Mouse (Mus musculus): ENCODE data around the gene Zfyve28. TPM values are rescaled to one million over a fixed set of nuclear protein-coding genes. Genes with fewer than 3 reads are reported as not detected.

The Zfyve28 gene
- polyA plus RNA-seq, 1 experiment from 2014 or later, result 0.62 TPM

DNA sequence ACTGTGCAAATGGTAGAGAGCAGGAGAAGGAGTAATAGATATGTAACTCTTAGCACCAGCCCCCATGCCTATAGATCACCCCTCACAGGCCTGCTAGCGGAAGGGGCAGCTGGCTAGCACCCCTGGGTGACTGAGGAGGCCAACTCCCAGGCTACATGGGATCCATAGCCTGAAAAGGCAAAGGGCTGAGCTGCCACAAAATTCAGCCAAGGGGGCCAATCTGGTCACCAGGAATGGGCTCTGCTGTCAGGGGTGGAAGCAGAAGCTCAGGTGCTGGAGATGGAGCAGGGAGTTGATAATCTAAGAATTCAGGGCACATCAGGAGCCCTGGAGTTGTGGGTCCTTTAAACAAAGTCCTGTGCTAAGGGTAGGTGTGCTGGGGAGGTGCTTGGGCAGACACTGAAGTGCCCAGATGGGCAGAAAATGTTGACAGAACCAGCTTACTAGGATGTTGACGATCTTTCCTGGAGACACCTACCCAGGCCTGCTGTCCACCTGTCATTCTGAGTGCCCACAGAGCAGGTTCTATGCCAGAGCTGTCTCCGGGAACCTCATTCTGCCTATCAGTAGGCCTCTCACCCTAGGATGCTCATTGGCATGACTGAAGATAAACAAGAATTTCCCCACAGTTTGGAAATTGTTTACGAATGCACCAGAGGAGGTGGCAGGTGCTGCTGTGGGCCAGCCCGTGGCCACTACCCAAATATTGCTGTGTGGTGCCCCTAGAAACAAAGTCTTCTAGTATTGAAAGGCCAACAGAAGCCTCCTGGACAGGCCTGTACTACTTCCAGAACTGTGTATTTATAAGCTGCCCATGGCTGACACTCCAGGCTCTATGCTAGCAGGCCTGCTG, 113.5 kb downstream of the Zfyve28 start:
- 74% methylated on average over 5 of the region's 5 CpGs for whole genome bisulfite sequencing
- Histone ChIP-seq H3K4me2 (replicated peaks; ENCODE audit: low read depth, low read length) (no peak overlapping the region), H3K27ac (ENCODE audit: low read length) (no peak overlapping the region), H3K27me3 (ENCODE audit: control insufficient read depth, insufficient read depth, low read length) (no peaks in the 10 kb centered on the region), H3K4me1 (ENCODE audit: control insufficient read depth, insufficient read depth, low read length) (0 out of 2 replicates have a peak, but pooled peaks cover 2% of the 10 kb centered on the region), H3K9ac (replicated peaks; ENCODE audit: low read depth, low read length) (no peak overlapping the region), H3K9me3 (ENCODE audit: control insufficient read depth, low read depth, low read length) (no peaks in the 10 kb centered on the region), H3K4me3 (ENCODE audit: low read depth, low read length) (no peak overlapping the region), H3K36me3 (ENCODE audit: control insufficient read depth, insufficient read depth, low read length) (peaks cover 49% of the 10 kb centered on the region)
- ATAC-seq (ENCODE audit: insufficient number of reproducible peaks, insufficient read depth, low FRiP score, low read depth), result no peak

DNA sequence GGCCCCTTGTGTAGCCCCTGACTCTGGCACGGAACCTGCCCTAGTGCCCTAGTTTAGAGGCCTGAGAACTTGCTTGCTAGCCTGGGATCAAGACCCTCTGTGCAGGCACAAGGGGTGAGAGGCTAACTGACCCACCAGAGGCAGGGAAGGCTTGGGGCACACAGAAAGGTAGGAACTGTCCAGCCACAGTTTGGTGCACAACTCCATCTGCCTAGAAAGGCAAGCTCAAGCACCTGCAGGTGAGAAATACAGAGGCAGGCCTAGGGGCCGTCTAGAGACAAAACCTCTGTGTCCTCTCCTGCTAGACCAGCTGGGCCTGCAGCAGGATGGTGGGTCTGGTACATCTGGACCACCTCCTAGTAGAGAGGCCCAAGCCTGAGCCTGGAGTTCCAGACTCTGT, 114.2 kb downstream of the Zfyve28 start:
- H3K9ac ChIP-seq (replicated peaks; ENCODE audit: low read depth, low read length), result no peak overlapping the region
- no peak overlapping the region for H3K27ac ChIP-seq (ENCODE audit: low read length)
- WGBS, result 81% methylated on average over 2 of the region's 2 CpGs
- H3K4me3 ChIP-seq (ENCODE audit: low read depth, low read length), result no peak overlapping the region
- no peaks in the 10 kb centered on the region for H3K27me3 ChIP-seq (ENCODE audit: control insufficient read depth, insufficient read depth, low read length)
- H3K36me3 ChIP-seq (ENCODE audit: control insufficient read depth, insufficient read depth, low read length), result peaks cover 43% of the 10 kb centered on the region
- ATAC-seq (ENCODE audit: insufficient number of reproducible peaks, insufficient read depth, low FRiP score, low read depth), result no peak
- H3K9me3 ChIP-seq (ENCODE audit: control insufficient read depth, low read depth, low read length), result no peaks in the 10 kb centered on the region
- 0 out of 2 replicates have a peak, but pooled peaks cover 2% of the 10 kb centered on the region for H3K4me1 ChIP-seq (ENCODE audit: control insufficient read depth, insufficient read depth, low read length)
- H3K4me2 ChIP-seq (replicated peaks; ENCODE audit: low read depth, low read length), result no peak overlapping the region

DNA sequence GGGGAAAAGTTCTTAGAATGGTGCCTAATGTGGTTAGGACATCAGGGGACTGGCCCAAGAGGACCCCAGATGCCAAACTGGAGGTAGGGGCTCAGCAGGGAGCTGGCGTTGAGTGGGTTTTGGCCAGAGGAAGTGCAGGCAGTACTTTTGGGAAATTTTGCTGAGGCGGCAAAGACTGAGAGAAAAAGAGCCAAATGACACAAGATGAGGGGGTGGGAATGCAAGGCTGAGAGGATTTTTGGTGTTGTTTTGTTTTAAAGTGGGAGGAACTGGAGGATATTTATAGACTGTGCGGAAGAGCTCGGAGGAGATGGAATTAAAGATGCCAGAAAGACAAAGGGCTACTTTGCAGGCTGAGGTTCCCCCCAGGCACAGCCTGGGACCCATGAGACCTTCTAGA, 117.5 kb downstream of the Zfyve28 start:
- H3K27me3 ChIP-seq (ENCODE audit: control insufficient read depth, insufficient read depth, low read length), result no peaks in the 10 kb centered on the region
- no peak for ATAC-seq (ENCODE audit: insufficient number of reproducible peaks, insufficient read depth, low FRiP score, low read depth)

DNA sequence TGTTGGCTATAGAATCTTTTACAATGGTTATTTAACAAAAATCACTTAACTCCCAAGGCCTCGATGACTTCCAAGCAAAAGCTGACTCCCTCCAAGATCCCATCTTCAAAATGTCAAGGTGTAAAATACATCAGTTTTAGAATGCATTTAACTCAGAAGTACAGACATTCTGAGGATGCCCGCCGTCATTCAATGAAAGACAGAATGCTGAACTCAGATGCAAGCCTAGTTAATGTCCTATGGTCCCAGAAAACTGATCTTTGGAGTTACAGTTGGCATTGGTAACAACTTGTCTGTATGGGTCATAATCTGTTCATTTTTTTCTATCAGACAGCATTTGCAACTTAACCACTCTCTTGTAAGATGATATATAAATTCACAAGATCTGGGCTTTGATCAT, 118.3 kb downstream of the Zfyve28 start:
- Histone ChIP-seq H3K4me1 (ENCODE audit: control insufficient read depth, insufficient read depth, low read length) (0 out of 2 replicates have a peak, but pooled peaks cover 2% of the 10 kb centered on the region), H3K27me3 (ENCODE audit: control insufficient read depth, insufficient read depth, low read length) (no peaks in the 10 kb centered on the region), H3K9me3 (ENCODE audit: control insufficient read depth, low read depth, low read length) (no peaks in the 10 kb centered on the region), H3K4me2 (replicated peaks; ENCODE audit: low read depth, low read length) (peak overlapping the region; percentile 39), H3K27ac (ENCODE audit: low read length) (peak overlapping the region; percentile 80; the same call in 1 of the 2 replicates), H3K36me3 (ENCODE audit: control insufficient read depth, insufficient read depth, low read length) (peaks cover 10% of the 10 kb centered on the region; the same call in 1 of the 2 replicates), H3K9ac (replicated peaks; ENCODE audit: low read depth, low read length) (no peak overlapping the region), H3K4me3 (ENCODE audit: low read depth, low read length) (peak overlapping the region; percentile 71)
- 84% methylated on average over 3 of the region's 3 CpGs for WGBS
- no peak for ATAC-seq (ENCODE audit: insufficient number of reproducible peaks, insufficient read depth, low FRiP score, low read depth)

More for the DNA sequence above, 117.5 kb downstream of the Zfyve28 start:
- H3K9me3 ChIP-seq (ENCODE audit: control insufficient read depth, low read depth, low read length), result no peaks in the 10 kb centered on the region
- H3K4me2 ChIP-seq (replicated peaks; ENCODE audit: low read depth, low read length), result no peak overlapping the region
- 66% methylated on average over 4 of the region's 4 CpGs for WGBS
- peak overlapping the region; percentile 41; the same call in 1 of the 2 replicates for H3K27ac ChIP-seq (ENCODE audit: low read length)
- H3K36me3 ChIP-seq (ENCODE audit: control insufficient read depth, insufficient read depth, low read length), result peaks cover 18% of the 10 kb centered on the region
- H3K4me1 ChIP-seq (ENCODE audit: control insufficient read depth, insufficient read depth, low read length), result 0 out of 2 replicates have a peak, but pooled peaks cover 2% of the 10 kb centered on the region
- H3K4me3 ChIP-seq (ENCODE audit: low read depth, low read length), result no peak overlapping the region
- H3K9ac ChIP-seq (replicated peaks; ENCODE audit: low read depth, low read length), result no peak overlapping the region

DNA sequence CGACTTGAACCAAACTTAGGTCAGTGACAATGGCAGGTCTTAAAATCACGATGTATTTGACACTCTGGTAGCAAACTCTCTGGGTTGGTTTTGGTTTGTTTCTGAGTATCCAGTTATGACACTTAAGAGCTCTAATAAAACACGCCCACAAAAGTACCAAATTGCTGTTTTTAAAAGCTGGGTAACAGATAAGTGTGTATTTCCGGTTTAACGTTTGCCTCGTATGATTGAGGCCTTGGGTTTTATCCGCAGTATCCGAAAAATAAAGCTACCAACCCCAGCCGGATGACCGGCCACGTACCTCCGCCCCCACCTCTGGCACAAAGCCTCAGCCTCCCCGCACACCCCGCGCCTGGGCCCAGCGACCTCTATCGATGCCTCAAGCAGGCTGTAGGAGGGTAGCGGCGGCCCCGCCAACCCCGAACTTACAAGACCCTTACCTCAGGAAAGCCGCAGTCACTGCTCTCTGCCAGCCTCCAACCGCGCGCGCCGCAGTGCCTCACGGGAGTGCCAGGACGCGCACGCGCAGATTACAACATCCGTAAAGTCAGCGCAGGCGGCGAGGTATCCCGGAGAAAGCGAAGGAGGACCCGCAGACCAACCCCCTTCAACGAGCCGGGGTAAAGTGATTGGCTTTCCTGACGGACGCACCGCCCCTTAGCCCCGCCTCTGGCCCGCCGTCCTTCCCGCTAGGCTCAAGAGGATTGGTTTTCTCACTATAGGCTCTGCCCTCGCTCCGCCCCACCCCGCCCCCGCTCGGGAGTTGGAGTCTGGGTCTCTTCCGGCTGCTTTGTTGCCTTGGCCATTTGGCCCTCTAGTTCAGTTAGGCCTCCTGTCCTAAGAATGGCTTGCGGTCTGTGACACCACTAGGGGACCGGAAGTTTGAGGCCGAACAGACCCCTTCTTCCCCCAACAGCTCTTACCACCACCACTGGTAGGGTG, 119.0 kb downstream of the Zfyve28 start, which contains the start of the genes Poln and Haus3:
Gene Poln, minus strand, starts transcription at position 499 of the 942 bp plus-strand sequence.
Gene Haus3, minus strand, starts transcription at position 578 of the 942 bp plus-strand sequence.
- 0 out of 2 replicates have a peak, but pooled peaks cover 2% of the 10 kb centered on the region for H3K4me1 ChIP-seq (ENCODE audit: control insufficient read depth, insufficient read depth, low read length)
- peak; percentile 100 for ATAC-seq (ENCODE audit: insufficient number of reproducible peaks, insufficient read depth, low FRiP score, low read depth)
- H3K4me2 ChIP-seq (replicated peaks; ENCODE audit: low read depth, low read length), result peak within 1 kb of the TSS; percentile 56
- H3K36me3 ChIP-seq (ENCODE audit: control insufficient read depth, insufficient read depth, low read length), result peaks cover 6% of the 10 kb centered on the region; the same call in 1 of the 2 replicates
- H3K27ac ChIP-seq (ENCODE audit: low read length), result peak within 1 kb of the TSS; percentile 80; the same call in 1 of the 2 replicates
- WGBS, result under 1% methylated on average over 57 of the region's 57 CpGs
- peak within 1 kb of the TSS; percentile 71 for H3K4me3 ChIP-seq (ENCODE audit: low read depth, low read length)
- H3K9me3 ChIP-seq (ENCODE audit: control insufficient read depth, low read depth, low read length), result no peaks in the 10 kb centered on the region
- no peaks in the 10 kb centered on the region for H3K27me3 ChIP-seq (ENCODE audit: control insufficient read depth, insufficient read depth, low read length)
- H3K9ac ChIP-seq (replicated peaks; ENCODE audit: low read depth, low read length), result peak within 1 kb of the TSS; percentile 81

DNA sequence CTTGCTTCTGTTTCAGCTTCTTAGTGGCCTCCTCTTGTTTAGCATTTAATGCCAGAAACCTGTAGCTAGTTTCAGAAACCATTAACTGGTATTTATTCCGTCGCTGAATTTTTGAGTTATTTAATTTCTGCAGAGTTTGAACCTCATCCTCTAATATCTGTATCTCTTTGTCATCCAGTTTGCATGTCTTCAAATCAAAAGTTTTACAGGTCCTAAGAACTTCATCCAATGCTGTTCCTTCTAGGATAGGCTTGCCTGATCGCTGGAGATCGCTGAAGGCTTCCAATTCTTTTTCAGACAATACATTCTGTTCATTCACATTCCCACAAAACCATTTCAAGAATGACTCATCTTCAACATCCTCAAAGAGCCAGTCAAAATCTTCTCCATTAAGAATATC, 120.4 kb downstream of the Zfyve28 start:
- Histone ChIP-seq H3K9ac (replicated peaks; ENCODE audit: low read depth, low read length) (no peak overlapping the region), H3K4me2 (replicated peaks; ENCODE audit: low read depth, low read length) (peak overlapping the region; percentile 24; the same call in 1 of the 2 replicates), H3K4me3 (ENCODE audit: low read depth, low read length) (0 out of 2 replicates have a peak overlapping the region, but pooled peaks have one; percentile 3), H3K36me3 (ENCODE audit: control insufficient read depth, insufficient read depth, low read length) (peaks cover 4% of the 10 kb centered on the region; the same call in 1 of the 2 replicates), H3K27ac (ENCODE audit: low read length) (no peak overlapping the region), H3K9me3 (ENCODE audit: control insufficient read depth, low read depth, low read length) (no peaks in the 10 kb centered on the region), H3K4me1 (ENCODE audit: control insufficient read depth, insufficient read depth, low read length) (0 out of 2 replicates have a peak, but pooled peaks cover 2% of the 10 kb centered on the region), H3K27me3 (ENCODE audit: control insufficient read depth, insufficient read depth, low read length) (no peaks in the 10 kb centered on the region)
- WGBS, result 77% methylated on average over 4 of the region's 4 CpGs
- no peak for ATAC-seq (ENCODE audit: insufficient number of reproducible peaks, insufficient read depth, low FRiP score, low read depth)

DNA sequence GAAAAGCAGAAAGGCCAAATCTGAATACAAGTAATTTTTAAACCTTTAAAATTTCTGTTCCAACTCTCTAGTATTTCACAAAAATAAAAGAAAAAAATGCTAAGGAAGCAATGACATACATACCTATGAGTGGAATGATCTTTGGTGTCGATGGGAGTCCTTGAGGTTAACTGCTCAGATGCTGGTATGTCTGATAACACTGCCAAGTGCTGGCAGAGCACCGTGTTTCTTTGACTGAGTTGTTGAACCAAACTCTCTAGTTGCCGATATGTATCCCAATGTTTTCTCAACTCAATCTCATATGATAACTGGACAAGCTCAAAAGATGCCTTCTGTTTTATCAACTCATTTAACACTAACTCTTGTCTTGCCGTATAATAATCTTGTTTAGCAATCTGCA, 122.5 kb downstream of the Zfyve28 start:
- no peak overlapping the region for H3K27ac ChIP-seq (ENCODE audit: low read length)
- no peak for ATAC-seq (ENCODE audit: insufficient number of reproducible peaks, insufficient read depth, low FRiP score, low read depth)
- no peak overlapping the region for H3K4me3 ChIP-seq (ENCODE audit: low read depth, low read length)
- peaks cover 4% of the 10 kb centered on the region; the same call in 1 of the 2 replicates for H3K36me3 ChIP-seq (ENCODE audit: control insufficient read depth, insufficient read depth, low read length)
- no peaks in the 10 kb centered on the region for H3K9me3 ChIP-seq (ENCODE audit: control insufficient read depth, low read depth, low read length)
- no peak overlapping the region for H3K4me2 ChIP-seq (replicated peaks; ENCODE audit: low read depth, low read length)
- H3K9ac ChIP-seq (replicated peaks; ENCODE audit: low read depth, low read length), result no peak overlapping the region
- 69% methylated on average over 4 of the region's 4 CpGs for WGBS
- H3K27me3 ChIP-seq (ENCODE audit: control insufficient read depth, insufficient read depth, low read length), result no peaks in the 10 kb centered on the region
- H3K4me1 ChIP-seq (ENCODE audit: control insufficient read depth, insufficient read depth, low read length), result no peaks in the 10 kb centered on the region

DNA sequence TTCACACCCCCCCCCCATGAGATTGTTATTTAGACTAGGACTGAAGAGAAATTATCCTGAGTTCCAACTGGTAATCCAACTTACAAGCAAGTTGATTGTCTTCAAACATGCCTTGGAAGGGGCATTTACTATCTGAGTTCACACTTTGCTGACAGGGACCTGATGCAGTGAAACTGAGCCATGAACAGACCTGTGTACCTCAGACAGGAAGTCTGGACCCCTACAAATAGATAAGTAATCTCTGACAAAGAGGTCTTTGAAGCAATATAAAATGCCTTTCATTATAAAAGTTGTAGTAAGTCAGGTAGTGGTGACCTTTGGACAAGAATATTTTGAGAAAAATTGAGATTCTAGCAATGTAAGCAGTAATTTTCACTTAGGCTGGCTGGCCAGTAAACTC, 139.8 kb downstream of the Zfyve28 start:
- no peak overlapping the region for H3K4me3 ChIP-seq (ENCODE audit: low read depth, low read length)
- no peak for ATAC-seq (ENCODE audit: insufficient number of reproducible peaks, insufficient read depth, low FRiP score, low read depth)
- no peaks in the 10 kb centered on the region for H3K9me3 ChIP-seq (ENCODE audit: control insufficient read depth, low read depth, low read length)

More for the DNA sequence above, 139.8 kb downstream of the Zfyve28 start:
- no peak overlapping the region for H3K9ac ChIP-seq (replicated peaks; ENCODE audit: low read depth, low read length)
- no peaks in the 10 kb centered on the region for H3K27me3 ChIP-seq (ENCODE audit: control insufficient read depth, insufficient read depth, low read length)
- no peak overlapping the region for H3K27ac ChIP-seq (ENCODE audit: low read length)
- H3K36me3 ChIP-seq (ENCODE audit: control insufficient read depth, insufficient read depth, low read length), result peaks cover under 1% of the 10 kb centered on the region; the same call in 1 of the 2 replicates
- no peak overlapping the region for H3K4me2 ChIP-seq (replicated peaks; ENCODE audit: low read depth, low read length)
- H3K4me1 ChIP-seq (ENCODE audit: control insufficient read depth, insufficient read depth, low read length), result no peaks in the 10 kb centered on the region

Data from stomach, embryonic 14.5 days (tissue).